Mouse (Mus musculus) neutrophil, adult 83 days (primary cell): ENCODE results near the gene Igfbpl1. TPM values are rescaled to one million over a fixed set of nuclear protein-coding genes. Genes with fewer than 3 reads are reported as not detected.

Experiments
- total RNA-seq, 2 experiments: library from RNA; stranded (reverse); gene quantifications; one replicate each; pipeline ENCODE4 v1.2.4; 2023

Igfbpl1 gene
- total RNA-seq = not detected

DNA sequence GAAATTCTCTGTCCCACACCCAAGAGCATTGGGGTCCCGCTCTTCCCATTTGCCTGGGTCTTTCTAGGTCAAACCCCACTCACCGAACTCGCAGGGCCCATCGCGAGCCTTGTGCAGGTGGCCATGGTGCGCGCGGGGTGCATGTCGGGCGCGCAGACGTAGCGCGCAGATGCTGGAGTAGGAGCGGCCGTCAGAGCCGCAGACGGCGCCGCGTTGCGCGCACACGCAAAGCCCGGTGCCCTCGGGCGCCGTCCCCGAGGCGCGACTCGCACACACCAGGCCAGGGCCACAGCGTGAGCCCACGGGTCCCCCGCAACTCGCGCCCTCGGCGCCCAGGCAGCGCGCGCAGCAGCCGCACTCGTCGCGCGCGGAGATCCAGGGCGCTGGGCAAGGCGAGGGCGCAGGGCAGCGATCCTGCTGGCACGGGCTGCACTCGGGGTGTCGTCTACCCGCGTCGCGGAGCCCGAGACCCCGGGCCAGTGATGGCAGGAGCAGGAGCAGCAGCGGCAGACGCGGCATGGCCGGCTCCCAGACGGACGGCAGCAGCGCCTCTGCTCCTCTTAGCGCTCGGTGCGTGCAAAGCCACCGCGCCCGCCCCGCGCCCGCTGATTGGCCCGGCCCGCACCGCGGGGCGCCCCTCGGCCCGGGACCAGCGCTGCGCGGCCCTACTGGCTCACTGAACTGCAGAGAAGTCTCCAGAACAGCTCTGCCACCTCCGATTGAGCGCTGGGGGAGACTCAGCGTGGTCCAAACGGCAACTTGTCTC is at the start of gene Igfbpl1:
TSS of gene Igfbpl1 (minus strand) at position 649 of the 766 bp plus-strand sequence.

DNA sequence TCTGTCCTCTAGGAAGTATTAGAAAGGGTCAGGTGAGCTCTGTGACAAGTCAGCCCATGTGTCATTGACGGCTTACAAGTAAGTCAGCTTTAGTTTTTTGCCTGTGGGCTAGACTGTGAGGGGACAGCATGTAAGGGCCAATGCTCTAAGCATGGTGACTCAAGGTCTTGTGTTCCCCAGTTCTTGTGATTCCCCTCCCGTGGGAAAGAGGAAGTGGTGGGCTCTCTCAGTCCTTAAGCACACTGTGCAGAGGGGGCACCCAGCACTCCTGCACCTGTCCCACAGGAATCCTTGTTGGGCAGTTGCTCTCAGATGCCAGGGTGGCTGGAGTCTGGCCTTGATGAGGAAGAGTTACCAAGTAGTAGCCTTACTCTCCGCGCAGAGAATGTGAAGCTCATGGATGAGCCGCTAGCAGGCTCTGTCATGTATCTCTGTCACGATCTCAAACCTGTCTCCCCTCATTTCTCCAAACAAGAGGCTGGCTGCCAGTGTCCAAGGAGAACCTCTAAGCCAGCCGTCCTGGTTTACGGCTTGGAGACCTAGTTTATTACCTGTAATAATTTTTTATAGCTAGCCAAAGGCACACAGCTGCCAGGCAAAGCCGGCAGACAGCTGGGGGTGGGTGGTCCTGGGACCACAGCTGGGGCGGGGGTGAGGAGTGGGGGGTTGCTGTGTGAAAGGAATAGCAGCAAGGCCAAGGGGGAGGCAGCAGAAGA is 21.5 kb upstream of the Igfbpl1 start, which contains the start of gene Stra6l:
TSS of gene Stra6l (plus strand) at position 556 of the 716 bp plus-strand sequence.

DNA sequence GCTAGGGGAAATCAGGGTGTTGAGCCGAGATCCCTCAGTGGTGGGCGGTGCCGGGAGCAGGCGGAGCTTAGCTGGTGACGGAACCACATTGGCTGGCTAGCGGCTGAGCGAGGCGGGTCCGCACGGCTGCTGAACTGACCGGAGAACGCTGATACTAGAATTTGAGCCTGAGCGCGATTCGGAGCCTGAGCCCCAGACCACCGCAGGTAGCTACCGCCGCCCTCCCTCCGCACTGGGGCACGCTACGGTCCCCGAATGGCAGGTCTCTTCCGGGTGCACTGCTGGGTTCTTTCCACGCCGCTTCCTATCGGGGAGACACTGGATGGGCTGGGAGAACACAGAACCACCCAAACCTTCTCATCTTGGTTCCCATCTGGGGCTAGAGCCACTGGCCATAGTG is 27.8 kb downstream of the Igfbpl1 start, which contains the start of gene Aldh1b1:
TSS of gene Aldh1b1 (plus strand) at position 59 of the 400 bp plus-strand sequence.

Other genes starting within 250 kb of the Igfbpl1 start
- 1 to 10 TPM; 7.3 to 7.5 TPM for gene Aldh1b1, start 27.9 kb downstream of the Igfbpl1 start, total RNA-seq
- gene Stra6l, start 21.7 kb upstream of the Igfbpl1 start, total RNA-seq = under 1 TPM; 0.11 to 0.18 TPM
- gene Ccdc180, start 63.4 kb upstream of the Igfbpl1 start, total RNA-seq = 1 to 10 TPM; 1.6 TPM
- 10 to 100 TPM; 31.4 to 33.5 TPM for gene Tdrd7, start 138.4 kb upstream of the Igfbpl1 start, total RNA-seq
- gene Tmod1, start 212.0 kb upstream of the Igfbpl1 start, total RNA-seq = 1 to 10 TPM; 1.9 to 2.0 TPM